Mouse (Mus musculus) liver, postnatal 0 days (tissue): ENCODE results near the gene Vsig8. TPM values are rescaled to one million over a fixed set of nuclear protein-coding genes. Genes with fewer than 3 reads are reported as not detected.

Experiments
- ATAC-seq: fragments of 200-750 bp; cut with Nextera tagmentation; 2 replicates; pipeline ENCODE4 v1.8.0; 2017; ENCODE audit warnings: mild to moderate bottlenecking, moderate library complexity
- DNase-seq: peaks from one replicate; pipeline ENCODE4 v3.0.0-alpha.2; 2016
- H3K27ac ChIP-seq: fragments of 300-500 bp; sonication (generic); 2 replicates; pipeline ENCODE4 v1.5.1; 2014; ENCODE audit warnings: antibody characterized with exemption, moderate library complexity, mild to moderate bottlenecking, low read depth
- H3K27me3 ChIP-seq: fragments of 300-500 bp; sonication (generic); 2 replicates; pipeline ENCODE4 v1.6.1; 2014; ENCODE audit warnings: low read length, control low read depth, mixed read lengths; ENCODE audit not compliant: insufficient read depth
- H3K36me3 ChIP-seq: fragments of 300-500 bp; sonication (generic); replicated peaks from 2 replicates; pipeline ENCODE4 v1.6.1; 2014; ENCODE audit warnings: mild to moderate bottlenecking, control low read depth, low read length, moderate library complexity, mixed read lengths; ENCODE audit not compliant: insufficient read depth
- H3K4me1 ChIP-seq: fragments of 300-500 bp; sonication (generic); 2 replicates; pipeline ENCODE4 v1.6.1; 2014; ENCODE audit warnings: antibody characterized with exemption, mild to moderate bottlenecking, control low read depth; ENCODE audit not compliant: insufficient read depth
- H3K4me2 ChIP-seq: fragments of 300-500 bp; sonication (generic); 2 replicates; pipeline ENCODE4 v1.6.1; 2014; ENCODE audit warnings: low read depth, mild to moderate bottlenecking, low read length, moderate library complexity, mixed read lengths
- H3K4me3 ChIP-seq: fragments of 300-500 bp; sonication (generic); 2 replicates; pipeline ENCODE4 v1.5.1; 2014; ENCODE audit warnings: low read depth, low read length
- H3K9ac ChIP-seq: fragments of 300-500 bp; sonication (generic); replicated peaks from 2 replicates; pipeline ENCODE4 v1.6.1; 2014; ENCODE audit warnings: mild to moderate bottlenecking, moderate library complexity
- H3K9me3 ChIP-seq: fragments of 300-500 bp; sonication (generic); 2 replicates; pipeline ENCODE4 v1.6.1; 2016; ENCODE audit warnings: mild to moderate bottlenecking, control low read depth, low read length, mixed read lengths
- CTCF ChIP-seq: sonication (generic); IDR thresholded peaks from 2 replicates; pipeline ENCODE4 v1.5.1; 2016; ENCODE audit warnings: antibody characterized with exemption, low read depth
- EP300 ChIP-seq: IDR thresholded peaks from 2 replicates; pipeline ENCODE4 v1.6.1; 2016; ENCODE audit warnings: antibody characterized with exemption, low read depth, mild to moderate bottlenecking
- WGBS: fragments of 180-500 bp; shearing (Covaris S2); extraction: QIAGEN DNeasy Blood & Tissue Kit; methylation state at CpG from one replicate; pipeline ENCODE4 v1.1.7; 2014; ENCODE audit not compliant: insufficient replicate concordance; 5-methylcytosine and 5-hydroxymethylcytosine counted together
- polyA plus RNA-seq: library from polyadenylated mRNA; unstranded; fragments of >200 nt; fragmentation: Nextera tagmentation; extraction: Ambion mirVana; gene quantifications from 2 replicates; pipeline ENCODE4 v1.2.1, GENCODE M21; 2015

Vsig8 gene
- polyA plus RNA-seq, 1 experiment from 2014 or later = not detected

DNA sequence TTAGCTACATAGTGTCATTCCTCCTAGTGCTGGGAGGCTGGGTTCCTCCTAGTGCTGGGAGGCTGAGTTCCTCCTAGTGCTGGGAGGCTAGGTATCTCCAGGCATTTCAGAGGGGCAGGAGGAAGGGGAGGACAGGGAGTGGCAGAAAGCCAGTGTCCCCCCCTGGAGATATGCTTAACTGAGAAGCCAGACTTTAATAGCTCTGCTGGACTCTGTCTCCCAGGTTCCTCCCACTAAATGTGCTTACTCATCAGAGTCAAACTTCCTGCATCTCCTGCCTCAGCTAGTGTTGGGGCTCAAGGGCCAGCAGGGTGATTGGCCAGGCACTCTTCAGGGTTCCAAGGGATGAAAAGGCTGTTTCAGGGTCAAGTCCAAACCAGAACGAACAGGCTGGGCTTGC, 40.3 kb upstream of the Vsig8 start:
- 47% methylated on average over 1 of the region's 1 CpGs for WGBS
- DNase-seq (no peak), ATAC-seq (no peak)
- Histone ChIP-seq H3K9ac (no peak overlapping the region), H3K4me3 (no peak overlapping the region), H3K27me3 (no peaks in the 10 kb centered on the region), H3K9me3 (peaks cover 8% of the 10 kb centered on the region; the same call in 1 of the 2 replicates), H3K27ac (peak overlapping the region; percentile 77), H3K4me1 (peaks cover 26% of the 10 kb centered on the region), H3K36me3 (no peaks in the 10 kb centered on the region), H3K4me2 (no peak overlapping the region)
- TF ChIP-seq EP300 (no peak), CTCF (no peak)

DNA sequence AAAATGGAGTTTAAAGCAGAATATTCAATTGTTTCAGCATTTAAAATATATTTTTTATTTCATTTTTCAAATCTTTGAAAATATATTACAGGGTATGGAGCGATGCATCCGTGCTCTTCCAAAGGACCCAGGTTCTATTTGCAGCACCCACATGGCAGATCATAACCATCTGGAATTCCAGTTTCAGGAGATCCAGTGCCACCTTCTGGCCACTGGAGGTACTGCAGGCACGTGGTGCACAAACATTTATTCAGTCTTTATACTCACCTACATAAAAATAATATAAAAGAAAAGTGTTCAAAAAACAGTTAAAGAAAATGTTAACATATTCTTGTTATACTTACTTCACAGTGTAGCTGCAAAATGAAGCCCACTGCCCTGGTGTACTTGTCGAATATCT, 37.7 kb upstream of the Vsig8 start:
- Histone ChIP-seq H3K36me3 (no peaks in the 10 kb centered on the region), H3K4me3 (no peak overlapping the region), H3K4me1 (peaks cover 26% of the 10 kb centered on the region), H3K27ac (no peak overlapping the region), H3K9me3 (peaks cover 8% of the 10 kb centered on the region; the same call in 1 of the 2 replicates), H3K4me2 (no peak overlapping the region), H3K9ac (no peak overlapping the region), H3K27me3 (no peaks in the 10 kb centered on the region)
- 67% methylated on average over 4 of the region's 4 CpGs for WGBS
- TF ChIP-seq EP300 (no peak), CTCF (peak; percentile 73)
- no peak for DNase-seq
- no peak for ATAC-seq

DNA sequence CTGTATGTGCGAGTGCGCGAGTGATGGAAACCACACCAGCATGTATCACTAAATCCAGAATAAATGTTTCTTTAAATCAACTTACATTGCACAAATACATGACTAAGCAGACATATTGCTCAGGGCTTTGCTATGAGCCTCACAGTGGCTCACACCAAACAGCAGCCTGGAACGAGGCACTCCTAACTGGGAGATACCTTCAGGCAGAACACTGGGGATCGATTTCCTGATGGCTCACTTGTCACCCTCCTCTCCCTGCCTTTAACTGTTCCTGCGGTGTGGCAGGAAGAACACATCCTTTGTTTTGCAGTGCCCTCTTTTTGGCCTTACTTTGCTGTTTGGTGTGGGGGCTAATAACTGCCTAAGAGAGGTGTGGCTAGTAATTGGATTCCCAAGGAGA, 36.1 kb upstream of the Vsig8 start:
- no peak overlapping the region for H3K4me2 ChIP-seq
- no peak overlapping the region for H3K9ac ChIP-seq
- WGBS = 57% methylated on average over 6 of the region's 6 CpGs
- no peaks in the 10 kb centered on the region for H3K36me3 ChIP-seq
- H3K4me1 ChIP-seq = peaks cover 15% of the 10 kb centered on the region
- H3K27me3 ChIP-seq = no peaks in the 10 kb centered on the region
- H3K4me3 ChIP-seq = no peak overlapping the region
- no peak for TF ChIP-seq EP300
- TF ChIP-seq CTCF = no peak
- peaks cover 8% of the 10 kb centered on the region; the same call in 1 of the 2 replicates for H3K9me3 ChIP-seq
- DNase-seq = no peak
- ATAC-seq = no peak
- no peak overlapping the region for H3K27ac ChIP-seq

GRCm38 (mm10) chr1:172520576-172521440, 34.9 kb upstream of the Vsig8 start, which contains the start of gene Cfap45:
Cfap45 (plus strand) TSS chr1:172520801.
- Histone ChIP-seq H3K36me3 (no peaks in the 10 kb centered on the region), H3K27ac (no peak within 1 kb of the TSS), H3K4me1 (peaks cover 16% of the 10 kb centered on the region), H3K9ac (no peak within 1 kb of the TSS), H3K9me3 (peaks cover 8% of the 10 kb centered on the region; the same call in 1 of the 2 replicates), H3K4me2 (peak within 1 kb of the TSS; percentile 64), H3K4me3 (peak within 1 kb of the TSS; percentile 34), H3K27me3 (no peaks in the 10 kb centered on the region)
- TF ChIP-seq EP300 (no peak), CTCF (no peak)
- 6% methylated on average over 28 of the region's 28 CpGs for WGBS
- ATAC-seq = peak; percentile 60
- peak; percentile 82 for DNase-seq

GRCm38 (mm10) chr1:172522524-172522923, 33.2 kb upstream of the Vsig8 start:
- TF ChIP-seq CTCF (no peak), EP300 (no peak)
- Histone ChIP-seq H3K4me1 (peaks cover 23% of the 10 kb centered on the region), H3K4me3 (no peak overlapping the region), H3K27ac (no peak overlapping the region), H3K27me3 (no peaks in the 10 kb centered on the region), H3K9ac (no peak overlapping the region), H3K36me3 (no peaks in the 10 kb centered on the region), H3K9me3 (peaks cover 5% of the 10 kb centered on the region; the same call in 1 of the 2 replicates), H3K4me2 (no peak overlapping the region)
- no peak for DNase-seq
- WGBS = 43% methylated on average over 7 of the region's 7 CpGs
- ATAC-seq = no peak

DNA sequence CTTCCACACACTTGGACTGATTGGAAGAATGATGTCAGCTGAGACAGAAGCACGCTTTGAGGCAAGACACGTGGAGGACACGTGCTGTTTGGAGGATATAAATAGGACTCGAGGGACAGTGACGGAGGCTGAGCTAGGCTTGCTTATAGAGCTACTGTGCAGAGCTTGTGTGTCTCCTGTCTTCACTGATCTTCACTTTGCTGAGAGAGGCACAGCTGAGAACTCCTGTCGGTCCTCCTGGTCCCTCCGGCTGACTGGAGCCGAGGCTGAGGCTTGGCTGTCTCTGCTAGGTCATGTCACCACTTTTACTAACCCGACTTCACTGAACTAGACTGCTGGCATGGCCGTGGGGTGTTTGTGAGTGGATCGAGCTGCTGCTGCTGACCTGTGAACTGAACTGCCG, 32.0 kb upstream of the Vsig8 start:
- no peak for TF ChIP-seq EP300
- no peak for TF ChIP-seq CTCF
- no peak overlapping the region for H3K4me2 ChIP-seq
- H3K9ac ChIP-seq = no peak overlapping the region
- no peak overlapping the region for H3K27ac ChIP-seq
- H3K9me3 ChIP-seq = no peaks in the 10 kb centered on the region
- no peaks in the 10 kb centered on the region for H3K27me3 ChIP-seq
- H3K4me1 ChIP-seq = peaks cover 23% of the 10 kb centered on the region
- ATAC-seq (no peak), DNase-seq (no peak)
- no peak overlapping the region for H3K4me3 ChIP-seq
- no peaks in the 10 kb centered on the region for H3K36me3 ChIP-seq
- WGBS = 56% methylated on average over 12 of the region's 12 CpGs
